Mouse (Mus musculus): Measurements from ENCODE around the gene Ptgdr2. TPM values are rescaled to one million over a fixed set of nuclear protein-coding genes. Genes with fewer than 3 reads are reported as not detected.

Ptgdr2 gene
- polyA plus RNA-seq, 1 experiment from 2014 or later = 0.12 TPM

DNA sequence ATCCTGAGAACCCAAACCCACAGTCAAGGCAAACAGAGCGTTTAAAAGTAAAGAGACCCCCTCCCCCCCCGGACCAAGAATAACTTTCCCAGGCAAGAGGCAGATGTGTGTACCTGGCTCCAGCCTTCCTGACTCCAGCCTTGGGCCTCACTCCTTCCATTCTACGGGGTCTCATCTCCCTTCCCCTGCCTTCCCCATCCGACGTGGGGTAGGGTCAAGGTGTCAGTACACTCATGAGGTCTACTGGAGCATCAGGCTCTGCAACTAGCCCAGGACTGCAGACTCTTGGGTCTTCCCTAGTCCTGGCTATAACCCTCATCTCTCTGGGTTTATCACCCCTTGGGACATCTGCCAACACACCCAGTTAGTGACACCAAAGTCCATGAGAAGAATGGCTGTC lies 43.2 kb downstream of the Ptgdr2 start:
- Histone ChIP-seq H3K4me1 (0 out of 2 replicates have a peak, but pooled peaks cover 6% of the 10 kb centered on the region), H3K9ac (no peak overlapping the region), H3K27ac (no peak overlapping the region), H3K4me3 (no peak overlapping the region), H3K27me3 (replicated peaks) (no peaks in the 10 kb centered on the region), H3K36me3 (replicated peaks) (no peaks in the 10 kb centered on the region), H3K4me2 (0 out of 2 replicates have a peak overlapping the region, but pooled peaks have one; percentile 17), H3K9me3 (no peaks in the 10 kb centered on the region)
- ATAC-seq (replicated peaks) = peak; percentile 28; the same call in 1 of the 2 replicates
- 91% methylated on average over 5 of the region's 5 CpGs for WGBS

DNA sequence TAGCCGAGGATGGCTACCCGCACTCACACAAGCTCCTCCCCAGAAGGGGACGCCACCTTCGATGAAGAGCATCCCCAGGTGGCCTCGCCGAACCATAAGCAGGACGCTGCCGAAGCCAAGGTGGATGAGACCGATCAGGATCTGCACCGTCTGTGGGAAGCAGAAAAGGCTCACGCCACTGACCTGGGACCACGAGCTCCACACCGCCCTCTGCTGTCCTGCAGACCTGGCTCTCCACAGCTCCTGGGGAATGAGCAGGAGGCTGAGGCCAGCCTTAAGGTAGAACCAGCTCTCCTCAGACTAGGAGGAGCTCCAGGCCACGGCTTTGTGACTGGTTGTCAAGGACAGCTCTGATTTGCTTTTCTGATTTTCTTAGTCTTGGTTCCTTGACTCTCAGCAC lies 46.2 kb downstream of the Ptgdr2 start:
- H3K9me3 ChIP-seq = no peaks in the 10 kb centered on the region
- 29% methylated on average over 14 of the region's 14 CpGs for WGBS
- H3K36me3 ChIP-seq (replicated peaks) = no peaks in the 10 kb centered on the region
- no peaks in the 10 kb centered on the region for H3K27me3 ChIP-seq (replicated peaks)
- H3K9ac ChIP-seq = no peak overlapping the region
- ATAC-seq (replicated peaks) = no peak
- H3K4me3 ChIP-seq = no peak overlapping the region
- H3K27ac ChIP-seq = no peak overlapping the region
- 0 out of 2 replicates have a peak, but pooled peaks cover 6% of the 10 kb centered on the region for H3K4me1 ChIP-seq
- H3K4me2 ChIP-seq = no peak overlapping the region

GRCm38 (mm10) chr19:10984551-10984950 lies 47.6 kb downstream of the Ptgdr2 start:
- Histone ChIP-seq H3K27ac (no peak overlapping the region), H3K36me3 (replicated peaks) (no peaks in the 10 kb centered on the region), H3K4me2 (no peak overlapping the region), H3K4me1 (0 out of 2 replicates have a peak, but pooled peaks cover 3% of the 10 kb centered on the region), H3K4me3 (no peak overlapping the region), H3K27me3 (replicated peaks) (no peaks in the 10 kb centered on the region), H3K9me3 (no peaks in the 10 kb centered on the region), H3K9ac (no peak overlapping the region)
- 79% methylated on average over 13 of the region's 13 CpGs for WGBS
- no peak for ATAC-seq (replicated peaks)

DNA sequence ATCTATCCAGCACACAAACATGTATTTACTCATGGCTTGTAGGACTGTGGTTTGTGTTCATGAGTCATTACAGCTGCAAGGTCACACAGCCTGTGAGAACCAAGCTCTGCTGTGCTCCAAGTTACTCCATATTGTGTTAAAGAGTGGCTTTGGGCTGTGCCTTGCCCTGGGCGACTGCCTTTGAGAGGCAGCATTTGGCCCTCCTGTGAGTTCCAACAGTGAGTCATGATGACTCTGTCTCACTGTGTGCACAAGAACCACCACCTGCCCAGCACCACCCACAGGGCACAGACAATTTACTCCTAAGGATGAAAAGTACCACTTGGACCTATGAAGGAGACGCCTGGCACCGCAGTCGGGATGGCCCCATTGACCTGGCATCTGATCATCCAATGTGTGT lies 48.9 kb downstream of the Ptgdr2 start:
- H3K9me3 ChIP-seq = no peaks in the 10 kb centered on the region
- no peak overlapping the region for H3K9ac ChIP-seq
- no peaks in the 10 kb centered on the region for H3K27me3 ChIP-seq (replicated peaks)
- no peak overlapping the region for H3K4me2 ChIP-seq
- no peaks in the 10 kb centered on the region for H3K36me3 ChIP-seq (replicated peaks)
- no peak for ATAC-seq (replicated peaks)
- no peak overlapping the region for H3K27ac ChIP-seq
- 92% methylated on average over 4 of the region's 4 CpGs for WGBS
- no peaks in the 10 kb centered on the region for H3K4me1 ChIP-seq
- no peak overlapping the region for H3K4me3 ChIP-seq

GRCm38 (mm10) chr19:10988563-10988962 lies 51.6 kb downstream of the Ptgdr2 start:
- H3K4me3 ChIP-seq = no peak overlapping the region
- H3K4me2 ChIP-seq = no peak overlapping the region
- no peaks in the 10 kb centered on the region for H3K9me3 ChIP-seq
- 84% methylated on average over 1 of the region's 1 CpGs for WGBS
- H3K4me1 ChIP-seq = no peaks in the 10 kb centered on the region
- H3K27ac ChIP-seq = no peak overlapping the region
- no peak overlapping the region for H3K9ac ChIP-seq
- no peak for ATAC-seq (replicated peaks)
- H3K36me3 ChIP-seq (replicated peaks) = no peaks in the 10 kb centered on the region
- no peaks in the 10 kb centered on the region for H3K27me3 ChIP-seq (replicated peaks)

GRCm38 (mm10) chr19:10990751-10991150 lies 53.8 kb downstream of the Ptgdr2 start:
- Histone ChIP-seq H3K27me3 (replicated peaks) (no peaks in the 10 kb centered on the region), H3K27ac (no peak overlapping the region), H3K4me1 (no peaks in the 10 kb centered on the region), H3K9ac (no peak overlapping the region), H3K4me2 (no peak overlapping the region), H3K4me3 (no peak overlapping the region), H3K9me3 (no peaks in the 10 kb centered on the region), H3K36me3 (replicated peaks) (no peaks in the 10 kb centered on the region)
- WGBS = 71% methylated on average over 1 of the region's 1 CpGs
- no peak for ATAC-seq (replicated peaks)

GRCm38 (mm10) chr19:10991911-10992310 lies 55.0 kb downstream of the Ptgdr2 start:
- Histone ChIP-seq H3K27me3 (replicated peaks) (no peaks in the 10 kb centered on the region), H3K36me3 (replicated peaks) (no peaks in the 10 kb centered on the region), H3K4me2 (no peak overlapping the region), H3K27ac (no peak overlapping the region), H3K4me1 (no peaks in the 10 kb centered on the region), H3K4me3 (no peak overlapping the region), H3K9me3 (no peaks in the 10 kb centered on the region), H3K9ac (no peak overlapping the region)
- ATAC-seq (replicated peaks) = no peak

Other genes starting within 250 kb of the Ptgdr2 start
- 31.8 TPM in 2 replicates for gene Vps37c, start 248.4 kb upstream of the Ptgdr2 start, polyA plus RNA-seq (2015; fragmentation: Nextera tagmentation; extraction: Ambion mirVana)
- 0.52 and 0.86 TPM in 2 replicates for gene Cd5, start 198.2 kb upstream of the Ptgdr2 start, polyA plus RNA-seq (2015; fragmentation: Nextera tagmentation; extraction: Ambion mirVana)
- gene Cd6, start 107.1 kb upstream of the Ptgdr2 start, polyA plus RNA-seq (2015; fragmentation: Nextera tagmentation; extraction: Ambion mirVana) = 0.19 TPM in 1 of 2 replicates, not detected in the other
- gene Slc15a3, start 97.4 kb upstream of the Ptgdr2 start, polyA plus RNA-seq (2015; fragmentation: Nextera tagmentation; extraction: Ambion mirVana) = 0.13 and 0.31 TPM in 2 replicates
- gene Tmem132a, start 67.2 kb upstream of the Ptgdr2 start, polyA plus RNA-seq (2015; fragmentation: Nextera tagmentation; extraction: Ambion mirVana) = 224 and 236 TPM in 2 replicates
- 46.2 and 48.4 TPM in 2 replicates for gene Tmem109, start 55.2 kb upstream of the Ptgdr2 start, polyA plus RNA-seq (2015; fragmentation: Nextera tagmentation; extraction: Ambion mirVana)
- gene Prpf19, start 41.9 kb upstream of the Ptgdr2 start, polyA plus RNA-seq (2015; fragmentation: Nextera tagmentation; extraction: Ambion mirVana) = 44.5 and 47.5 TPM in 2 replicates
- gene Zp1, start 16.5 kb upstream of the Ptgdr2 start, polyA plus RNA-seq (2015; fragmentation: Nextera tagmentation; extraction: Ambion mirVana) = 0.49 and 0.79 TPM in 2 replicates
- gene Ccdc86, start 12.1 kb downstream of the Ptgdr2 start, polyA plus RNA-seq (2015; fragmentation: Nextera tagmentation; extraction: Ambion mirVana) = 13.3 and 14.1 TPM in 2 replicates
- not detected in 2 replicates for gene Ms4a10, start 37.5 kb downstream of the Ptgdr2 start, polyA plus RNA-seq (2015; fragmentation: Nextera tagmentation; extraction: Ambion mirVana)
- gene Ms4a15, start 56.1 kb downstream of the Ptgdr2 start, polyA plus RNA-seq (2015; fragmentation: Nextera tagmentation; extraction: Ambion mirVana) = not detected in 2 replicates
- gene Ms4a18, start 80.9 kb downstream of the Ptgdr2 start, polyA plus RNA-seq (2015; fragmentation: Nextera tagmentation; extraction: Ambion mirVana) = not detected in 2 replicates
- not detected in 2 replicates for gene Ms4a8a, start 143.9 kb downstream of the Ptgdr2 start, polyA plus RNA-seq (2015; fragmentation: Nextera tagmentation; extraction: Ambion mirVana)
- gene 1700017D01Rik, start 193.7 kb downstream of the Ptgdr2 start, polyA plus RNA-seq (2015; fragmentation: Nextera tagmentation; extraction: Ambion mirVana) = not detected in 2 replicates
- gene 1700025F22Rik, start 228.2 kb downstream of the Ptgdr2 start, polyA plus RNA-seq (2015; fragmentation: Nextera tagmentation; extraction: Ambion mirVana) = not detected in 2 replicates